Mouse (Mus musculus) forebrain, embryonic 16.5 days (tissue): ENCODE measurements around the gene Pou3f1. TPM values are rescaled to one million over a fixed set of nuclear protein-coding genes. Genes with fewer than 3 reads are reported as not detected.
A peak's percentile ranks its signal among the peaks of the same experiment; 100 is the strongest.

ENCODE experiments used
- ATAC-seq: fragments of 200-750 bp; cut with Nextera tagmentation; 2 replicates; pipeline ENCODE4 v1.8.0; 2017; ENCODE audit warnings: mild to moderate bottlenecking, moderate library complexity
- H3K27ac ChIP-seq: fragments of 300-500 bp; sonication (generic); 2 replicates; pipeline ENCODE4 v1.5.1; 2014; ENCODE audit warnings: low read length, control low read depth
- H3K27me3 ChIP-seq: fragments of 300-500 bp; sonication (generic); replicated peaks from 2 replicates; pipeline ENCODE4 v1.6.1; 2014; ENCODE audit warnings: low read length; ENCODE audit not compliant: control insufficient read depth, insufficient read depth
- H3K36me3 ChIP-seq: fragments of 300-500 bp; sonication (generic); 2 replicates; pipeline ENCODE4 v1.6.1; 2014; ENCODE audit not compliant: control insufficient read depth, insufficient read depth
- H3K4me1 ChIP-seq: fragments of 300-500 bp; sonication (generic); replicated peaks from 2 replicates; pipeline ENCODE4 v1.6.1; 2014; ENCODE audit warnings: low read length; ENCODE audit not compliant: control insufficient read depth, insufficient read depth
- H3K4me2 ChIP-seq: fragments of 300-500 bp; sonication (generic); 2 replicates; pipeline ENCODE4 v1.6.1; 2014; ENCODE audit warnings: mild to moderate bottlenecking, low read length, control low read depth
- H3K4me3 ChIP-seq: fragments of 300-500 bp; sonication (generic); replicated peaks from 2 replicates; pipeline ENCODE4 v1.5.1; 2014; ENCODE audit warnings: mild to moderate bottlenecking, low read length, control low read depth
- H3K9ac ChIP-seq: fragments of 300-500 bp; sonication (generic); replicated peaks from 2 replicates; pipeline ENCODE4 v1.6.1; 2014; ENCODE audit warnings: low read depth, low read length, control low read depth
- H3K9me3 ChIP-seq: fragments of 300-500 bp; sonication (generic); 2 replicates; pipeline ENCODE4 v1.6.1; 2016; ENCODE audit warnings: low read length; ENCODE audit not compliant: control insufficient read depth
- WGBS: fragments of 180-500 bp; shearing (Covaris S2); extraction: QIAGEN DNeasy Blood & Tissue Kit; methylation state at CpG from one replicate; pipeline ENCODE4 v1.1.7; 2014; 5-methylcytosine and 5-hydroxymethylcytosine counted together
- polyA plus RNA-seq: library from polyadenylated mRNA; unstranded; fragments of >200 nt; fragmentation: Nextera tagmentation; extraction: Ambion mirVana; gene quantifications from 2 replicates; pipeline ENCODE4 v1.2.1, GENCODE M21; 2015

Gene Pou3f1
- polyA plus RNA-seq, 1 experiment from 2014 or later = 20.9 TPM

DNA sequence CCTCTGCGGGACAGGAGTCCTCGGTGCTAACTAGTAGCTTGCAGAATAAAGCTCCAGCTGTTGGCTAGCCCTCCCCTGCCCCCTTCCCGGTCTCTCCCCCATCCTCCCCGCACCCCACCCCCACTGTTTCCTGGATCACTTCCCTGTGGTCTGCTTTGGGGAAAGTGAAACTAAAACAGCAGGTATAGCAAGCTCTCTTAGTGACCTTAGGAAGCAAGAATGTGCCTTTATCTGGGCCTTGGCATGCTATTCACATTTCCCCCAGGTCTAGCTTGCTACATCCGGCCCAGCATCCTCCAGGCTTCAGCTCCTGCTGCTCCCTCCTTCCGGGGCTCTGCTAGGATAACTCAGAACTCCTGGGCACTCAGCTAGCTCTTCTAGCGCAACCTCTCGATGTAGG, 10.0 kb upstream of the Pou3f1 start:
- no peak overlapping the region for H3K9ac ChIP-seq
- H3K4me1 ChIP-seq = no peaks in the 10 kb centered on the region; the same call in none of the 2 replicates
- 32% methylated on average over 8 of the region's 8 CpGs for WGBS
- no peak for ATAC-seq
- H3K4me3 ChIP-seq = no peak overlapping the region
- H3K9me3 ChIP-seq = no peaks in the 10 kb centered on the region
- peaks cover 9% of the 10 kb centered on the region for H3K27me3 ChIP-seq
- no peak overlapping the region for H3K4me2 ChIP-seq
- H3K36me3 ChIP-seq = no peaks in the 10 kb centered on the region
- H3K27ac ChIP-seq = no peak overlapping the region

DNA sequence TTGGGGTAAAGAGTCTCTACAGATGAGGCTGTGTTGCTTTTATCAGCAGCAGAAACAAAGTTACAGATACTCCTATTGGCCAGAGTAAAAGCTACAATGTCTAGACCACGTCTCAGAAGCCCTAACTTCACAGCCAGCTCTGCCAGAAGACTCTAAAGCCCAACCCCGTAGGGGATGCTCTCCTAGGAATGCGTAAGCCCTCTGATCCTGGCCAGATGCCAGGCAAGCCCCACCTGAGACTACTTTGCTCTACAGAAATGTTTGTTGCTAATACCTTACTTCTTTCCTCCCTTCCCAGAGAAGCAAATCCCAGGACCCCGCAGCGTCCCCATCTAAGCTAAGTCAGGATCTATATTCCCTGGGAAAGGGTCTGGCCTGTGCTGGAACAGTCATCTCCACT, 8.7 kb upstream of the Pou3f1 start:
- Histone ChIP-seq H3K4me2 (no peak overlapping the region), H3K4me1 (peaks cover 3% of the 10 kb centered on the region), H3K4me3 (no peak overlapping the region), H3K9me3 (no peaks in the 10 kb centered on the region), H3K27ac (no peak overlapping the region), H3K27me3 (peaks cover 9% of the 10 kb centered on the region), H3K36me3 (no peaks in the 10 kb centered on the region), H3K9ac (no peak overlapping the region)
- ATAC-seq = no peak
- 44% methylated on average over 5 of the region's 5 CpGs for WGBS

DNA sequence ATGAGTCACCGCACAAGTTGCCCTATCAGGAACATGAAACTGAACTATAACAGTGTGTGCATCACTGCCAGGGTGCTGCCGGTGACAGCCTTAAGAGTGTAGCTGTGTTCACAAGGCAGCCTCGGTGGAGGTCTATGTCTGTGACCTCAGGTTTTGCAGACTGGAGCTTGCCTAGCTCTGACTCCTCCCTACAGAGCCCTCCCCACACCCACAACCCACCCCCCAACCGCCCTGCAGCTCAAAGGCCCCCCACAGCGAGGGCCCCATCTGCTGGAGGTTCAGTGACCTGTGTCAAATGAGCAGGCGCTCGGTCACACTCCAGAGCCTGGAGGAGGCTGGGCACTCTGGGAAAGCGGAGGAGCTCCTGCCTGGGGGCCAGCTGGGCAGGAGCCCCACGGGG, 3.7 kb upstream of the Pou3f1 start:
- no peak overlapping the region for H3K4me3 ChIP-seq
- peaks cover 18% of the 10 kb centered on the region for H3K4me1 ChIP-seq
- 3% methylated on average over 9 of the region's 9 CpGs for whole genome bisulfite sequencing
- no peak overlapping the region for H3K9ac ChIP-seq
- H3K27ac ChIP-seq = no peak overlapping the region
- ATAC-seq = no peak
- H3K4me2 ChIP-seq = no peak overlapping the region
- H3K36me3 ChIP-seq = no peaks in the 10 kb centered on the region
- H3K27me3 ChIP-seq = peaks cover 26% of the 10 kb centered on the region
- H3K9me3 ChIP-seq = no peaks in the 10 kb centered on the region

DNA sequence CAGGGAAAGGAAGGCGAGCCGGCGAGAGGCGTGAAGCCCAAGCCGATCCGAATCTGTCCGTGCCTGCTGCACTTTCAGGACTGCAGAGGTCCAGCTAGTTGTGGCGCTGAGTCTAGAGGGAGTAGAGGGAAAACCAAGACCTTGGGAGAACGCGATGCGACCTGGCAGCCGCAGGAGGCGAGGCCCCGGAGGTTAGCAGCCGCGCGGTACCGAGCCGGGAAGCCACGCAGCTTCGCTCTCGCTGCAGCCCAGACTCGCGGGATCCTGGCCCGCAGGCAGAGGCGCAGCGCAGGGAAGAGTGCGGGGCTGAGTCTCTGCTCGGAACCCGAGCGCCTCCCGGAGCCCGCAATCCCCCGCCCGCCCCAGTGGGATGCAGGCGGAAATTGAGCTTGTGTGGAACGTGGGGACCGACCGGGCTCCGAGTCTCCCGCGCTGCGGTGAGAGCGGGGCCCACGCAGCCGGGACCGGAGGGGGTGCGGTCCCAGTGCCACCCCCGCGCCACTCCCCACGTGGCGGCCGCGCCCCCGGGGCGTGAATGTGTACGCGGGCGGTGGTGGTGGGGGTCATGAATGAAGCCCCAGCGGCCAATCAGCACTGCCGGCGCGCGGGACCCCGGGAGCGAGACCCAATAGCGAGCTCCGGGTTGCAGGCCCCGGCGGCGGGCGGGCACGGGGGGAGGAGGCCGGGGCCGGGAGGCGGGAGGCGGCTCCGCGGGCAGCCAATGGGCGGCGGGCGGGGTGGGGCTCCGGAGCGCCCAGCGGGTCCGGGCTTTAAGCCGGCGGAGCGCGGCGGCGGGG, 445 bp downstream of the Pou3f1 start:
- peak overlapping the region; percentile 92 for H3K4me2 ChIP-seq
- peaks cover 37% of the 10 kb centered on the region for H3K4me1 ChIP-seq
- peak overlapping the region; percentile 64 for H3K9ac ChIP-seq
- peaks cover 38% of the 10 kb centered on the region for H3K27me3 ChIP-seq
- peak overlapping the region; percentile 71 for H3K4me3 ChIP-seq
- no peaks in the 10 kb centered on the region for H3K9me3 ChIP-seq
- under 1% methylated on average over 80 of the region's 92 CpGs for WGBS
- ATAC-seq = peak; percentile 94
- H3K27ac ChIP-seq = peak overlapping the region; percentile 50
- no peaks in the 10 kb centered on the region for H3K36me3 ChIP-seq

DNA sequence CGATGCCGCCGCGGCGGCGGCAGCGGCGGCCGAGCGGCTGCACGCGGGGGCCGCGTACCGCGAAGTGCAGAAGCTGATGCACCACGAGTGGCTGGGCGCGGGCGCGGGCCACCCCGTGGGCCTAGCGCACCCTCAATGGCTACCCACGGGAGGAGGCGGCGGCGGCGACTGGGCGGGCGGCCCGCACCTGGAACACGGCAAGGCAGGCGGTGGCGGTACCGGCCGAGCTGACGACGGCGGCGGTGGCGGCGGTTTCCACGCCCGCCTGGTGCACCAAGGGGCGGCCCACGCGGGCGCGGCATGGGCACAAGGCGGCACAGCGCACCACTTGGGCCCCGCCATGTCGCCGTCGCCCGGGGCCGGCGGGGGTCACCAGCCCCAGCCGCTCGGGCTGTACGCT, 1.2 kb downstream of the Pou3f1 start:
- Histone ChIP-seq H3K4me3 (peak overlapping the region; percentile 71), H3K9ac (peak overlapping the region; percentile 75), H3K27ac (peak overlapping the region; percentile 63), H3K4me1 (peaks cover 37% of the 10 kb centered on the region), H3K27me3 (peaks cover 38% of the 10 kb centered on the region), H3K4me2 (peak overlapping the region; percentile 92), H3K9me3 (no peaks in the 10 kb centered on the region), H3K36me3 (no peaks in the 10 kb centered on the region)
- ATAC-seq = no peak
- under 1% methylated on average over 49 of the region's 61 CpGs for WGBS

DNA sequence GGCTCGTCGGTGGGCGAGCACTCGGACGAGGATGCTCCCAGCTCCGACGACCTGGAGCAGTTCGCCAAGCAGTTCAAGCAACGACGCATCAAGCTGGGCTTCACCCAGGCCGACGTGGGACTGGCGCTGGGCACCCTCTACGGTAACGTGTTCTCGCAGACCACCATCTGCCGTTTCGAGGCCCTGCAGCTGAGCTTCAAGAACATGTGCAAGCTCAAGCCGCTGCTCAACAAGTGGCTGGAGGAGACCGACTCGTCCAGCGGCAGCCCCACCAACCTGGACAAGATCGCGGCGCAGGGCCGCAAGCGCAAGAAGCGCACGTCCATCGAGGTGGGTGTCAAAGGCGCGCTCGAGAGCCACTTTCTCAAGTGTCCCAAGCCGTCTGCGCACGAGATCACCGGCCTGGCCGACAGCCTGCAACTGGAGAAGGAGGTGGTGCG, 1.8 kb downstream of the Pou3f1 start:
- ATAC-seq = no peak
- Histone ChIP-seq H3K27ac (no peak overlapping the region), H3K4me1 (peaks cover 34% of the 10 kb centered on the region), H3K4me3 (peak overlapping the region; percentile 71), H3K27me3 (peaks cover 37% of the 10 kb centered on the region), H3K36me3 (no peaks in the 10 kb centered on the region), H3K9me3 (no peaks in the 10 kb centered on the region), H3K4me2 (peak overlapping the region; percentile 92), H3K9ac (peak overlapping the region; percentile 75)
- WGBS = under 1% methylated on average over 39 of the region's 39 CpGs

DNA sequence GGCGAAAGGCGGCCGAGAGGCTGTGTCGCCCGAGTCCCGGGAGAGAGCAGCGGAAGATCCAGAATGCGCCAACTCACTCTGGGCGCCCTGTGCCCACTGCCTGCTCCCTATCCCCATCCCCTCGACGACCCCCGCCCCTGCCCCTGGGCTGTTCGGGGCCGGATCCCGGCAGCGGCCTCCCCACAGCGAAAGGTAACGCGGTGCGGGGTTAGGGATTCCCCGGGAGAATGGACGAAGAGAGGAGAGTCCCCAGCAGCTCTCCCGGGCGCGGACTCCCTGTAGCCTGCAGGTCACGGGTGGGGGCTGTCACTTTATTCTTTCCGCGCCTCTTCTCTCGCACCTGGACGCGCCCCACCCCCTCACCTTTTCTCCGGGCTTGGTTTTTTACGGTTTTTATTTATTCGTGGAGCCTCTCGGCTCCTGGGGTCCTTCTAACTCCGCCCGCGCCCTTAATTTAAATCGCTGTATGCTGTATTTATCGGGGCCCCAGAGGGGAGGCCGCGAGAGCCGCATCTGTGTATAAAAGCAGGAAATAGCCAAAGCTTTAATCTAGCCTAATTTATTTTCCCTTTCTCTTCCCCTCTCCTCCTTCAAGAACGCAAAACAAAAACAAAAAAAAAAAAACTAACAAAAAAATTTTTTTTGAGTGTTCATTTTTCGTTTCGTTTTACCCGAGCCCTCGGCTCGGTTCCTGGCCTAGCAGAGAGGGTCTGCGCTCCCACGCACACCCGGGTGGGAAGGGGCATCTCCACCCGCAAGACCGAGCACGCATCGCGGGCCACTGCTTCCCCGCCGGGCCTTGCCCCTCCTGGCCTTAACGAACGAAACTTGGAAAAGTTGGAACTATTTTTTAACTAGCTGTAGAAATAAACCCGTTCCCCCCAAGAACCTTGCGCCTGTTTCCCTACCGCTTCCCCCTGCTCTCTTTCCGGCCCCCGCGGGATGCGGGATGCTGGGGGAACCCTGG, 2.9 kb downstream of the Pou3f1 start:
- Histone ChIP-seq H3K27ac (no peak overlapping the region), H3K4me3 (peak overlapping the region; percentile 71), H3K36me3 (no peaks in the 10 kb centered on the region), H3K9me3 (no peaks in the 10 kb centered on the region), H3K4me1 (peaks cover 42% of the 10 kb centered on the region), H3K4me2 (peak overlapping the region; percentile 92), H3K27me3 (peaks cover 29% of the 10 kb centered on the region), H3K9ac (peak overlapping the region; percentile 75)
- ATAC-seq = no peak
- 1% methylated on average over 67 of the region's 68 CpGs for WGBS

DNA sequence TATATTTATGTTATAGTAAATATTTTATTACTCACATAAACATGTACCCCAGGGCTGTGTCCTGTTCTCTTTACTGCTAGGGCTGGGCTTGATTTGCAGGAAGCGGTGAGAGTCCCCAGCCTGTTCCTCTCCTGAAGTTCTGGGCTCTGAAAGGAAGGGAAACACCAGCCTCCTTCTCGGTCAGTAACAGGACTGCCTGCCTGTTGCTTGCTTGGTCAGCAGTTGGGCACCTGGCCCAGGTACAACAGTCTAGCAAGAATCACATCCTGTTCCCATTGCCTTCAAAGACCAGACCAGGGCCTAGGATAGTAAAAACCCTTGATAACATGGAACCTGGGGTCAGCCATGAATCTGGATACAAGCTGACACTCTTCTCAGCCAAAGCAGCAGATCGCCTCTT, 4.0 kb downstream of the Pou3f1 start:
- Histone ChIP-seq H3K27me3 (peaks cover 23% of the 10 kb centered on the region), H3K4me3 (peak overlapping the region; percentile 22), H3K27ac (no peak overlapping the region), H3K4me2 (peak overlapping the region; percentile 44), H3K36me3 (no peaks in the 10 kb centered on the region), H3K9ac (no peak overlapping the region), H3K9me3 (no peaks in the 10 kb centered on the region), H3K4me1 (peaks cover 43% of the 10 kb centered on the region)
- 53% methylated on average over 3 of the region's 3 CpGs for WGBS
- no peak for ATAC-seq

DNA sequence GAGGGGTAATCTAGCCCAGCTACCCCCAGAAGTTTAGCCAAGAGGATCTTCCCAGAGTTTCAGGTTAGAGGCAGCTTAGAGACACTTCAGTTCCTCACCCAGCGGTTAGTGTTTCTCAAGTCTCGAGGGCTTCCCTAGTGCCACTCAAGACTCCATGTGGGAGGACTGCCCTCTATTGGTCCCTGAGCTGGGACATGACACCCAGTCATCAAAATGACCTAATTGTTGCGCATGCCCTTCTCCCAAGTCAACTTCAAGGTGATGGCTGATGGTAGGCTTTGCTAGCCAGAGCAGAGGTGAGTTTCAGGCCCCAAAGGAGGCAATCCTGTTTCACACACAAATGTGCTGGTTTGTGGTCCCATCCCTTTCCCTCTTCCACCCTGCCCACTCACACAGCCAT, 6.4 kb downstream of the Pou3f1 start:
- Histone ChIP-seq H3K9me3 (no peaks in the 10 kb centered on the region), H3K27me3 (peaks cover 23% of the 10 kb centered on the region), H3K4me1 (peaks cover 34% of the 10 kb centered on the region)

More for the DNA sequence above, 6.4 kb downstream of the Pou3f1 start:
- no peak for ATAC-seq
- WGBS = 70% methylated on average over 3 of the region's 3 CpGs
- Histone ChIP-seq H3K9ac (no peak overlapping the region), H3K4me3 (no peak overlapping the region), H3K27ac (no peak overlapping the region), H3K36me3 (no peaks in the 10 kb centered on the region), H3K4me2 (no peak overlapping the region)
